ENCODE assay signal across 22 mouse cellular contexts in the genomic region with DNA sequence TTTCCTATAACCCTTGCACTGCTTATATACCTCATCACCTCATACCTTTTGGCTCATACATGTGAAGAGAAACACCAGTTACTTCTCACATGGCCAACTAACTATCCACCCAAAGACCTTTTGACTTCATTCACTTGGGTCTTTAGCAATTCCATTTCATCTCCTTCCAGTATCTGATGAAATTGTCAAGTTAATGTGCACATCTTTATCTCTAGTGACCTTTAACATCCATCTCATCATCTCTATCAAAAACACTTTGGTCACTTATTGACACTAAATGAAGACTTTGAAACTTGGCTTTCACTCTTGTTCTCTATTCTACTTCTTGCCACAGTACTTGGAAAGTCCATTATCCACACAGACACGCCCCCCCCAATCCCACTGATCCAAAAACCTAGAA.
DNase-seq lines count a peak whose midpoint lies in the region; ATAC-seq and TF ChIP-seq lines count a peak whose summit lies in the region.
"Had no signal": no experiment of that assay in that cellular context is flagged by ENCODE, and none has a peak within 500 bp of the region (broad histone marks: within the 10 kb centered on the region; RNA-seq: fewer than 3 reads in every experiment).

No protein-coding gene starts in this region.

- H3K36me3 ChIP-seq in kidney, adult 2 months (ENCODE audit: control insufficient read depth, insufficient read depth, low read length) = no peaks in the 10 kb centered on the region
- H3K36me3 ChIP-seq in liver, adult 2 months (ENCODE audit: control insufficient read depth, insufficient read depth, low read length) = peaks cover 2% of the 10 kb centered on the region; the same call in 1 of the 2 replicates
- H3K36me3 ChIP-seq in liver, embryonic 12.5 days = no peaks in the 10 kb centered on the region
- H3K36me3 ChIP-seq in liver, postnatal 0 days (replicated peaks; ENCODE audit: insufficient read depth, low read length) = no peaks in the 10 kb centered on the region
- no peaks in the 10 kb centered on the region for H3K36me3 ChIP-seq in liver, embryonic 11.5 days (ENCODE audit: control insufficient read depth, insufficient read depth, low read length)
- no peaks in the 10 kb centered on the region for H3K36me3 ChIP-seq in small intestine, adult 2 months (ENCODE audit: control insufficient read depth, insufficient read depth, low read length)
- no peaks in the 10 kb centered on the region for H3K36me3 ChIP-seq in hindbrain, embryonic 12.5 days
- H3K36me3 ChIP-seq: G1E had no signal

- no peak overlapping the region for H3K4me3 ChIP-seq in kidney, adult 2 months (ENCODE audit: insufficient read depth, low read depth, low read length)
- no peak overlapping the region for H3K4me3 ChIP-seq in liver, adult 2 months (ENCODE audit: insufficient read depth, low read depth, low read length)
- no peak overlapping the region for H3K4me3 ChIP-seq in liver, embryonic 12.5 days
- no peak overlapping the region for H3K4me3 ChIP-seq in liver, postnatal 0 days (ENCODE audit: low read depth, low read length)
- H3K4me3 ChIP-seq in liver, embryonic 11.5 days (ENCODE audit: low read depth, low read length) = no peak overlapping the region
- H3K4me3 ChIP-seq in small intestine, adult 2 months (ENCODE audit: low read depth, low read length) = no peak overlapping the region
- no peak overlapping the region for H3K4me3 ChIP-seq in hindbrain, embryonic 12.5 days

- peaks cover 3% of the 10 kb centered on the region; the same call in 1 of the 2 replicates for H3K79me2 ChIP-seq in liver, adult 2 months (ENCODE audit: control insufficient read depth, insufficient read depth, low read length)

- no peaks in the 10 kb centered on the region for H3K27me3 ChIP-seq in kidney, adult 2 months (replicated peaks; ENCODE audit: control insufficient read depth, insufficient read depth, low read length)
- no peaks in the 10 kb centered on the region for H3K27me3 ChIP-seq in liver, adult 2 months (ENCODE audit: control insufficient read depth, insufficient read depth, low read length)
- H3K27me3 ChIP-seq in liver, embryonic 12.5 days (replicated peaks) = no peaks in the 10 kb centered on the region
- no peaks in the 10 kb centered on the region for H3K27me3 ChIP-seq in liver, postnatal 0 days (ENCODE audit: insufficient read depth, low read length)
- H3K27me3 ChIP-seq in liver, embryonic 11.5 days (replicated peaks; ENCODE audit: control insufficient read depth, insufficient read depth, low read length) = no peaks in the 10 kb centered on the region
- H3K27me3 ChIP-seq in small intestine, adult 2 months (ENCODE audit: control insufficient read depth, insufficient read depth, low read length) = no peaks in the 10 kb centered on the region
- no peaks in the 10 kb centered on the region for H3K27me3 ChIP-seq in hindbrain, embryonic 12.5 days
- H3K27me3 ChIP-seq: CH12.LX had no signal

- H3K4me1 ChIP-seq in kidney, adult 2 months (ENCODE audit: control insufficient read depth, insufficient read depth, low read length) = no peaks in the 10 kb centered on the region
- peaks cover 10% of the 10 kb centered on the region for H3K4me1 ChIP-seq in liver, adult 2 months (ENCODE audit: control insufficient read depth, insufficient read depth, low read length)
- no peaks in the 10 kb centered on the region for H3K4me1 ChIP-seq in liver, embryonic 12.5 days
- H3K4me1 ChIP-seq in liver, postnatal 0 days (ENCODE audit: insufficient read depth) = no peaks in the 10 kb centered on the region
- H3K4me1 ChIP-seq in liver, embryonic 11.5 days (replicated peaks; ENCODE audit: control insufficient read depth, insufficient read depth, low read length) = no peaks in the 10 kb centered on the region
- no peaks in the 10 kb centered on the region for H3K4me1 ChIP-seq in small intestine, adult 2 months (ENCODE audit: control insufficient read depth, insufficient read depth, insufficient read length, low read length)
- no peaks in the 10 kb centered on the region for H3K4me1 ChIP-seq in hindbrain, embryonic 12.5 days

- no peak overlapping the region for H3K4me2 ChIP-seq in liver, embryonic 12.5 days
- no peak overlapping the region for H3K4me2 ChIP-seq in liver, postnatal 0 days (ENCODE audit: low read depth, low read length)
- H3K4me2 ChIP-seq in liver, embryonic 11.5 days = no peak overlapping the region
- H3K4me2 ChIP-seq in hindbrain, embryonic 12.5 days (replicated peaks) = no peak overlapping the region

- TF ChIP-seq POLR2A in kidney, adult 2 months (IDR thresholded peaks at IDR 0.05; ENCODE audit: low read depth, low read length) = no peak
- TF ChIP-seq POLR2A in liver, adult 2 months (IDR thresholded peaks at IDR 0.05; ENCODE audit: extremely low read depth, insufficient read depth, low read length) = no peak
- TF ChIP-seq POLR2A in small intestine, adult 2 months (IDR thresholded peaks at IDR 0.05; ENCODE audit: low read depth, low read length) = no peak

- no peaks in the 10 kb centered on the region for H3K9me3 ChIP-seq in liver, embryonic 12.5 days (replicated peaks)
- H3K9me3 ChIP-seq in liver, postnatal 0 days (ENCODE audit: low read length) = no peaks in the 10 kb centered on the region
- no peaks in the 10 kb centered on the region for H3K9me3 ChIP-seq in liver, embryonic 11.5 days (ENCODE audit: control insufficient read depth, low read length)
- H3K9me3 ChIP-seq in hindbrain, embryonic 12.5 days (replicated peaks) = no peaks in the 10 kb centered on the region
- H3K9me3 ChIP-seq: G1E had no signal

- WGBS in kidney, adult 2 months = 86% methylated on average over 1 of the region's 1 CpGs
- WGBS in liver, adult 2 months = 64% methylated on average over 1 of the region's 1 CpGs
- 50% methylated on average over 1 of the region's 1 CpGs for WGBS in liver, embryonic 12.5 days (ENCODE audit: insufficient replicate concordance)
- WGBS in liver, postnatal 0 days (ENCODE audit: insufficient replicate concordance) = 80% methylated on average over 1 of the region's 1 CpGs
- 84% methylated on average over 1 of the region's 1 CpGs for WGBS in liver, embryonic 11.5 days
- 91% methylated on average over 1 of the region's 1 CpGs for WGBS in small intestine, adult 2 months
- 85% methylated on average over 1 of the region's 1 CpGs for WGBS in hindbrain, embryonic 12.5 days

- ATAC-seq in liver, embryonic 12.5 days = no peak
- peak; percentile 74 for ATAC-seq in liver, postnatal 0 days
- ATAC-seq in liver, embryonic 11.5 days (replicated peaks; ENCODE audit: low FRiP score) = no peak
- ATAC-seq in hindbrain, embryonic 12.5 days (ENCODE audit: low FRiP score) = no peak
- ATAC-seq: activated CD4-positive, CD25-positive, alpha-beta regulatory T cell, adult 4 months; CD4-positive, CD25-positive, alpha-beta regulatory T cell, adult 4 months; Patski had no signal

- no peak overlapping the region for H3K27ac ChIP-seq in kidney, adult 2 months (ENCODE audit: insufficient read depth, low read depth, low read length)
- H3K27ac ChIP-seq in liver, adult 2 months (replicated peaks; ENCODE audit: insufficient read depth, low read depth, low read length) = peak overlapping the region; percentile 76; the same call in 1 of the 2 replicates
- H3K27ac ChIP-seq in liver, embryonic 12.5 days = no peak overlapping the region
- no peak overlapping the region for H3K27ac ChIP-seq in liver, postnatal 0 days (ENCODE audit: low read depth)
- H3K27ac ChIP-seq in liver, embryonic 11.5 days (ENCODE audit: low read depth, low read length) = no peak overlapping the region
- H3K27ac ChIP-seq in small intestine, adult 2 months (ENCODE audit: insufficient read depth, low read depth, low read length) = peak overlapping the region; percentile 49; the same call in 1 of the 2 replicates
- H3K27ac ChIP-seq in hindbrain, embryonic 12.5 days = no peak overlapping the region

- TF ChIP-seq CTCF in kidney, adult 2 months (conservative IDR thresholded peaks at IDR 0.05; ENCODE audit: insufficient read depth, insufficient read length, low read depth, low read length) = no peak
- TF ChIP-seq CTCF in liver, adult 2 months (IDR thresholded peaks at IDR 0.05; ENCODE audit: low read depth, low read length) = no peak
- TF ChIP-seq CTCF in liver, postnatal 0 days (IDR thresholded peaks at IDR 0.05; ENCODE audit: low read depth) = no peak
- no peak for TF ChIP-seq CTCF in small intestine, adult 2 months (IDR thresholded peaks at IDR 0.05; ENCODE audit: extremely low read depth, insufficient read length, insufficient replicate concordance, low read depth, low read length)

- TF ChIP-seq EP300 in liver, postnatal 0 days (IDR thresholded peaks at IDR 0.05; ENCODE audit: low read depth) = 0 out of 2 replicates have a peak, but pooled peaks have one; percentile 22

- H3K9ac ChIP-seq in liver, adult 2 months (ENCODE audit: low read depth, low read length) = no peak overlapping the region
- no peak overlapping the region for H3K9ac ChIP-seq in liver, embryonic 12.5 days
- H3K9ac ChIP-seq in liver, postnatal 0 days (replicated peaks) = no peak overlapping the region
- no peak overlapping the region for H3K9ac ChIP-seq in liver, embryonic 11.5 days (ENCODE audit: low read depth, low read length)
- no peak overlapping the region for H3K9ac ChIP-seq in hindbrain, embryonic 12.5 days

- DNase-seq in kidney, adult 2 months = peak; percentile 5
- no peak for DNase-seq in kidney, adult 18-20 months
- peak; percentile 97 for DNase-seq in liver, adult 2 months (ENCODE audit: extremely low read depth, low read depth, low spot score)
- DNase-seq in liver, postnatal 0 days = no peak
- DNase-seq in liver, embryonic 11.5 days (ENCODE audit: low spot score) = no peak
- DNase-seq: adrenal gland, adult 2 months; adrenal gland, adult 8-10 months; adrenal gland, postnatal 10 days; adrenal gland, postnatal 14 days; adrenal gland, postnatal 25 days; adrenal gland, postnatal 36 days; B cell, adult 2 months; cerebellum, adult 11 months; cerebellum, adult 11-12 months had no signal

Comparison
In these comparisons a context has a peak if more than half of its experiments do, and no peak if none do; other contexts are left out.
1. DNase-seq: peak in kidney, adult 2 months (single experiment) and liver, adult 2 months (single experiment); none in kidney, adult 18-20 months (single experiment), liver, postnatal 0 days (single experiment) and liver, embryonic 11.5 days (single experiment).
2. H3K27ac ChIP-seq: peak in liver, adult 2 months (single experiment) and small intestine, adult 2 months (single experiment); none in kidney, adult 2 months (single experiment), liver, embryonic 12.5 days (single experiment), liver, postnatal 0 days (single experiment), liver, embryonic 11.5 days (single experiment) and hindbrain, embryonic 12.5 days (single experiment).